Mouse (Mus musculus) forebrain, embryonic 12.5 days (tissue): ENCODE data around the gene Rnase9. TPM values are rescaled to one million over a fixed set of nuclear protein-coding genes. Genes with fewer than 3 reads are reported as not detected.

Experiments
- ATAC-seq: fragments of 200-750 bp; cut with Nextera tagmentation; 2 replicates; pipeline ENCODE4 v1.8.0; 2017; ENCODE audit warnings: moderate TSS enrichment; ENCODE audit not compliant: low FRiP score
- H3K27ac ChIP-seq: fragments of 300-500 bp; sonication (generic); 2 replicates; pipeline ENCODE4 v1.5.1; 2016; ENCODE audit warnings: mild to moderate bottlenecking
- H3K27me3 ChIP-seq: fragments of 300-500 bp; sonication (generic); 2 replicates; pipeline ENCODE4 v1.6.1; 2016; ENCODE audit warnings: mild to moderate bottlenecking
- H3K36me3 ChIP-seq: fragments of 300-500 bp; sonication (generic); replicated peaks from 2 replicates; pipeline ENCODE4 v1.6.1; 2016; ENCODE audit warnings: mild to moderate bottlenecking
- H3K4me1 ChIP-seq: fragments of 300-500 bp; sonication (generic); 2 replicates; pipeline ENCODE4 v1.6.1; 2016
- H3K4me2 ChIP-seq: fragments of 300-500 bp; sonication (generic); 2 replicates; pipeline ENCODE4 v1.6.1; 2016; ENCODE audit warnings: mild to moderate bottlenecking, moderate library complexity
- H3K4me3 ChIP-seq: fragments of 300-500 bp; sonication (generic); replicated peaks from 2 replicates; pipeline ENCODE4 v1.5.1; 2016; ENCODE audit warnings: mild to moderate bottlenecking
- H3K9ac ChIP-seq: fragments of 300-500 bp; sonication (generic); 2 replicates; pipeline ENCODE4 v1.6.1; 2016; ENCODE audit warnings: mild to moderate bottlenecking
- H3K9me3 ChIP-seq: fragments of 300-500 bp; sonication (generic); 2 replicates; pipeline ENCODE4 v1.6.1; 2016
- WGBS: fragments of 180-500 bp; shearing (Covaris S2); methylation state at CpG from one replicate; pipeline ENCODE4 v1.1.7; 2016; 5-methylcytosine and 5-hydroxymethylcytosine counted together
- polyA plus RNA-seq: library from polyadenylated mRNA; unstranded; fragments of >200 nt; fragmentation: Nextera tagmentation; extraction: Ambion mirVana; gene quantifications from 2 replicates; pipeline ENCODE4 v1.2.1, GENCODE M21; 2016

The Rnase9 gene
- not detected in 2 replicates for polyA plus RNA-seq

GRCm38 (mm10) chr14:51041769-51042168 is at the start of gene Rnase9:
Rnase9 (minus strand) TSS chr14:51041869.
- H3K36me3 ChIP-seq = no peaks in the 10 kb centered on the region
- no peak for ATAC-seq
- no peaks in the 10 kb centered on the region for H3K9me3 ChIP-seq
- H3K27ac ChIP-seq = no peak within 1 kb of the TSS
- no peak within 1 kb of the TSS for H3K4me3 ChIP-seq
- no peaks in the 10 kb centered on the region for H3K27me3 ChIP-seq
- no peaks in the 10 kb centered on the region for H3K4me1 ChIP-seq
- H3K9ac ChIP-seq = no peak within 1 kb of the TSS
- WGBS = 66% methylated on average over 6 of the region's 6 CpGs
- no peak within 1 kb of the TSS for H3K4me2 ChIP-seq

DNA sequence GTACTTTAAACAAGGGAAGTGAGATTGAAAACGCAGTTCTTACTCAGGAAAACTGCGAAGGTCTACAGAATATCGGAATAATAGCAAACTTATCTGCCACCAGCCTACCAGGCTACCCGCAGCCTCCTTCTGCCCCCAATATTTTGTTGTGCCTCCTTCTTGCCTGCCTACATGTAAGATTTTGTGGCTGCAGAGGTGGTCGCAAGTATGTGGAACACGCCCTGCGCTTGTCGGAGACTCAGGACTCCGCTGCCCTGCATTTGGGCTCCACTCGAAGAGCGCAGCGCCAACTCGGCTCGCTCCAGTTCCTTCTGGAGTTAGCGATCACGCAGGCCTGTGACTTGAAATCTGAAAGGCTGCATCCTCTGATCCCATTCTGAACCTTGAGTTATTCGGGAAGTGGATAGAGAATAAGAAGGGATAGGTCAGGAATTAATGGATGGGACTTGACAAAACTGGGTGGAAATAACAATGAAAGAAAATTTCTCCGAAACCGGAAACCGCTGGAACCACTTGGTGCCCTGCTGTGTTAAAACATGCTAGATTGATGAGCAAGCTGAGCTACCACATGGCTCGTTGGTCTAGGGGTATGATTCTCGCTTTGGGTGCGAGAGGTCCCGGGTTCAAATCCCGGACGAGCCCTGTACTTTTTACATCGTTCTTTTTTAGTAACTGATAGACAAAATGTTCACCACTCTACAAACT is 48.6 kb upstream of the Rnase9 start:
- peak; percentile 57 for ATAC-seq
- WGBS = under 1% methylated on average over 27 of the region's 27 CpGs
- Histone ChIP-seq H3K9me3 (no peaks in the 10 kb centered on the region), H3K4me1 (peaks cover 11% of the 10 kb centered on the region), H3K4me2 (peak overlapping the region; percentile 72), H3K4me3 (peak overlapping the region; percentile 69), H3K9ac (peak overlapping the region; percentile 59), H3K27ac (peak overlapping the region; percentile 81), H3K36me3 (no peaks in the 10 kb centered on the region), H3K27me3 (no peaks in the 10 kb centered on the region)

DNA sequence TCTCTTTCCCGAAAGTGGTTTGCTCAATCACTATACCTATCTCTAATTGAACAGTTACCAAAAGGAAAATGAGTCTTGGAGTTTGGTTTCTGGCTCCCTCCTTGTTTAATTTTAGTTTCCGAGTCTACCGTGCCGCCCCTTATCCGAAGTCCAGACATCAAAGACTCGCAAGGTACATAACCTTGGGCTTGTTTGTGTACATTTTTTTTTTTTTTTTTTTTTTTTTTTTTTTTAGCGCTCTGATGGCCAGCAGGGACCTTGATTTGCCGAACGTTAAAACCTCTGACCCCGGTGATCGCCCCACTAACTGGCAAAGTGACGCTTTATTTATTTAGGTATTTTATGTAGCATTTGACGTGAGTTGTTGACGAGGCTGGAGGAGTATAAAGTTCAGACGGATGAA is 48.0 kb upstream of the Rnase9 start:
- ATAC-seq = peak; percentile 8; the same call in 1 of the 2 replicates
- Histone ChIP-seq H3K9me3 (no peaks in the 10 kb centered on the region), H3K27me3 (no peaks in the 10 kb centered on the region), H3K4me1 (peaks cover 11% of the 10 kb centered on the region), H3K9ac (peak overlapping the region; percentile 59), H3K4me2 (peak overlapping the region; percentile 72), H3K4me3 (peak overlapping the region; percentile 69), H3K36me3 (no peaks in the 10 kb centered on the region), H3K27ac (peak overlapping the region; percentile 81)
- under 1% methylated on average over 15 of the region's 15 CpGs for WGBS

GRCm38 (mm10) chr14:51088970-51089673 is 47.5 kb upstream of the Rnase9 start:
- peak; percentile 93 for ATAC-seq
- Histone ChIP-seq H3K4me2 (peak overlapping the region; percentile 72), H3K4me1 (peaks cover 11% of the 10 kb centered on the region), H3K27ac (peak overlapping the region; percentile 78), H3K36me3 (no peaks in the 10 kb centered on the region), H3K9ac (peak overlapping the region; percentile 59), H3K4me3 (peak overlapping the region; percentile 69), H3K9me3 (no peaks in the 10 kb centered on the region), H3K27me3 (peaks cover under 1% of the 10 kb centered on the region; the same call in 1 of the 2 replicates)
- under 1% methylated on average over 34 of the region's 34 CpGs for WGBS

DNA sequence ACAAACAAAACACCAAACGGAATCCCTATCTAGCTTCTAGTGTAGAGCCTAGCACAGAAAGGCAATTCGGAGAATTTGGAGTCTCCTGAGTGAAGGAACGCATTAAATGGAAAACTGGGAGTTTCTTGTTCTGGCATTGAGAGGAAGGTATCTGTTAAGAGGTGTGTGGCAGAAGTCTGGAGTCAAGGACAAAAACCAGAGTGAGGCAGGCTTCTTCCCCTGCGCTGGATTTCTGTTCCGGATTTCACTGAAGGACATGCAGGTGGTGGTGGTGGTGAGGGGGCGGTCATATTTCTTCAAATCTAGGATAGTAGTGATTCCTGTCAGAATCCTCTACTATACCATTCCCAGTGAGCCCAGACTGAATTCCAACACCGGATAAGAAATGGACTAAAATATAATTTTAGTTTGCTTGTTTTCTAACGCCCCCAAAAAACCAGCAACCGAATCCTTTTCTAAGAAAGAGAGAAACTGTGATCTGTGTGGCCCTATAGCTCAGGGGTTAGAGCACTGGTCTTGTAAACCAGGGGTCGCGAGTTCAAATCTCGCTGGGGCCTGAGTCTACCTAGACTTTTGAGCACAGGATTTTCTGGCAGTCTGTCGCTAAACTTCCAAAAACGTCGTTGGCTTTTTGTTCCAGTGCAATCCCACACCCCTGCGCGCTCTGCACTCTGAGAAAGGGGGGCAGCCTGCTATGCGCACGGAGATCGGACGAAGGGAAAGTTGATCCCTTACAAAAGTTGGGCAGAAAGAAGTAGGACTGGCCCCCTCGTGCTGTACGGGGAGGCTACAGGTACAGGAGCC is 46.7 kb upstream of the Rnase9 start:
- peaks cover 12% of the 10 kb centered on the region for H3K4me1 ChIP-seq
- peak overlapping the region; percentile 72 for H3K4me2 ChIP-seq
- no peaks in the 10 kb centered on the region for H3K36me3 ChIP-seq
- WGBS = under 1% methylated on average over 23 of the region's 23 CpGs
- peak overlapping the region; percentile 69 for H3K4me3 ChIP-seq
- peak overlapping the region; percentile 78; the same call in 1 of the 2 replicates for H3K27ac ChIP-seq
- peak overlapping the region; percentile 52 for H3K9ac ChIP-seq
- peak; percentile 33 for ATAC-seq
- H3K9me3 ChIP-seq = no peaks in the 10 kb centered on the region
- H3K27me3 ChIP-seq = peaks cover 8% of the 10 kb centered on the region

DNA sequence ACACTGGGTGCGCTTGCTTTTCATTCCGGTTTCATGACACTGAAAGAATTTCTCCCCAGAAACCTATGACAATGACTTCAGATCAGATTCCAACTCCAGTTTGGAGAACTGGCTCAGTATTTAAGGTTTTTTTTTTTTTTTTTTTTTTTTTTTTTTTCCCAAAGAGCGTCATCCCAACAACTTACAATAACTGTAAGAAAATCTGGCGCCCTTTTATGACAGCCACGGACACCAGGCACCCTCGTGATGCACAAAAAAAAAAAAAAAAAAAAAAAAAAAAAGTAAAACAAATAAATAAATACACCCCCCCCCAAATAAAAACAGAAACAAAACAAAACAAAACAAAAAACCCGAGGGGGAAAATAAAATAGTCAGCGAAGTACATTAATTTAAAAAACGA is 46.1 kb upstream of the Rnase9 start:
- no peak for ATAC-seq
- Histone ChIP-seq H3K9me3 (no peaks in the 10 kb centered on the region), H3K27me3 (peaks cover 12% of the 10 kb centered on the region), H3K4me3 (peak overlapping the region; percentile 69), H3K4me1 (peaks cover 18% of the 10 kb centered on the region), H3K36me3 (no peaks in the 10 kb centered on the region), H3K9ac (0 out of 2 replicates have a peak overlapping the region, but pooled peaks have one; percentile 33), H3K4me2 (peak overlapping the region; percentile 72), H3K27ac (no peak overlapping the region)
- 9% methylated on average over 9 of the region's 9 CpGs for whole genome bisulfite sequencing

DNA sequence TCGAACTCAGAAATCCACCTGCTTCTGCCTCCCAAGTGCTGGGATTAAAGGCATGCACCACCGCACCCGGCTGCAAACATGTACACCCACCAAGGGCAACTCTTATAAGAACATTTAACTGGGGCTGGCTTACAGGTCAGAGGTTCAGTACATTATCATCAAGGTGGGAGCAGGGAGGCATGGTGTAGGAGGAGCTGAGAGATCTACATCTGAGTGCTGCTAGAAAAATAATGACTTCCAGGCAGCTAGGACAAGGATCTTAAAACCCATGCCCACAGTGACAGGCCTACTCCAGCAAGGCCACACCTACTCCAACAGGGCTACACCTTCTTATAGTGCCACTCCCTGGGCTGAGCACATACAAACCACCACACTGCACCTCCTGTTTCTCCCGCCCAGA is 44.2 kb upstream of the Rnase9 start:
- no peaks in the 10 kb centered on the region for H3K36me3 ChIP-seq
- H3K27me3 ChIP-seq = peaks cover 16% of the 10 kb centered on the region
- no peaks in the 10 kb centered on the region for H3K9me3 ChIP-seq
- WGBS = 84% methylated on average over 4 of the region's 4 CpGs
- ATAC-seq = no peak
- no peak overlapping the region for H3K4me3 ChIP-seq
- H3K27ac ChIP-seq = no peak overlapping the region
- no peak overlapping the region for H3K4me2 ChIP-seq
- H3K9ac ChIP-seq = no peak overlapping the region
- H3K4me1 ChIP-seq = peaks cover 12% of the 10 kb centered on the region

DNA sequence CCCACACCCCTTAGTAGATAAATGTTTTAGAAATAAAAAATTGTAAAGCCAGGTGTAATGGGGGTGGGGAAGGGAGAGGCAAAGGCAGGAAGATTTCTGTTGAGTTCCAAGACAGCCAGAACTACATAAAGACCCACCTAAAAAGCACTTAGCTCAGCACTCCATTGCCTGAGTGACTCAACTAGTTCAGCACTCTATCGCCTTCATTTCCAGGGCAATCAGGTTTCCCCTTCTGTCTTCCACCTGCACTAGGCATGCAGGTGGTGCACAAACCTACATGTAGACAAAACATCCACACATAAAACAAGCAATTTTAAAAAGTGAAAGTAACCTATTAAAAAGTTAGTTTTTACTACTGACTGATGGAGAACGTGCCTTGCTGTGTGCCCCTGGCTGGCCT is 43.4 kb upstream of the Rnase9 start:
- no peaks in the 10 kb centered on the region for H3K9me3 ChIP-seq
- H3K4me3 ChIP-seq = no peak overlapping the region
- H3K27ac ChIP-seq = no peak overlapping the region
- 78% methylated on average over 2 of the region's 2 CpGs for WGBS
- H3K9ac ChIP-seq = no peak overlapping the region
- no peak overlapping the region for H3K4me2 ChIP-seq
- H3K4me1 ChIP-seq = peaks cover 10% of the 10 kb centered on the region
- no peak for ATAC-seq
- peaks cover 18% of the 10 kb centered on the region for H3K27me3 ChIP-seq
- no peaks in the 10 kb centered on the region for H3K36me3 ChIP-seq

- Histone ChIP-seq H3K27ac (no peak overlapping the region), H3K9ac (peak overlapping the region; percentile 56; the same call in 1 of the 2 replicates), H3K27me3 (peaks cover 18% of the 10 kb centered on the region), H3K4me1 (peaks cover 9% of the 10 kb centered on the region), H3K4me2 (peak overlapping the region; percentile 74), H3K9me3 (no peaks in the 10 kb centered on the region), H3K36me3 (no peaks in the 10 kb centered on the region), H3K4me3 (peak overlapping the region; percentile 53)
- WGBS = 9% methylated on average over 7 of the region's 7 CpGs
- ATAC-seq = no peak
Measured at GRCm38 (mm10) chr14:51083805-51084204, 42.1 kb upstream of the Rnase9 start.

DNA sequence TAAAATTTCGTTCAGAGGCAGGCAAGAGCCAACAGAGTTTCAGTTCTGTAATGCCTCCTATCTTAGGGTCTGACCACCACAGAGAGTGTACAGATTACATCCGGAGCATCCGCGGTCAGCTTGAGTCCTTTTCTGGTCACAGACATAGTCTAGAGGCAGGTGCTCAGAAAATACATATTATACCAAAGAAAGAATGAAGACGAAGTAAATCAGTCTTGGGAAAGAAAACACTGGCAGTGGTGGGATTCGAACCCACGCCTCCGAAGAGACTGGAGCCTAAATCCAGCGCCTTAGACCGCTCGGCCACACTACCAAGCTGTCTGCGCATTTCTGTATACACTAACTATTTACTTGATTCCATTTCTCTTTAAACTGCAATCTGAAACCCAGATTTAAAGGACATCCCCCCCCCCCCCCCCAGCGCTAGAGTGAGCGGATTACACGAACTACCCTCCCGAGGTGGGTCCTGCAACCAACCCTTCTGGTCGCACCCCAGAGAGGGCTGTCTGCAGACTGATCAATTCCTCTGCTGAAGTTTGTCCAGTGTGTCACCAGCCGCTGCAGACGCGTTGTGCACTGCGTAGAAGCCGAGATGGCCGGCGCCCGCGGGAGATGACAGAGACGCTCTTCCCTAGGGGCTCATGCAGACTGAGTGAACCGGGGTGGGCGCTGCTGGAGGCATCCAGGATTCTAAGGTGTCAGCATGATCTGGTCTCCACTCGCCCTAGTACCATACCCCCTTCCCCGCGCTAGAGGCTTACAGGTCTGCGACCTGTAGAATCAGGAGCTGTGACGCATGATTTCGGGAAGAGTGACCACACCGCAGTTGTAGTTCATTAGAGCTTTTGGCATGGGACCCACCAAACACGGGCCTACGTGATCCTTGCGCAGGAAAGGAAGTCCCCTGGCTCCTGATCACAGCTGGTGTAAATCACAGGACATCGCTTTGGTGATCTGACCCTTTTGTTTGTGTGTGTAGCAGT is 41.2 kb upstream of the Rnase9 start:
- Histone ChIP-seq H3K4me3 (peak overlapping the region; percentile 53), H3K4me2 (peak overlapping the region; percentile 74), H3K9ac (peak overlapping the region; percentile 56), H3K27me3 (peaks cover 18% of the 10 kb centered on the region), H3K36me3 (no peaks in the 10 kb centered on the region), H3K4me1 (peaks cover 7% of the 10 kb centered on the region), H3K9me3 (no peaks in the 10 kb centered on the region), H3K27ac (no peak overlapping the region)
- ATAC-seq = peak; percentile 78
- 2% methylated on average over 40 of the region's 40 CpGs for WGBS

DNA sequence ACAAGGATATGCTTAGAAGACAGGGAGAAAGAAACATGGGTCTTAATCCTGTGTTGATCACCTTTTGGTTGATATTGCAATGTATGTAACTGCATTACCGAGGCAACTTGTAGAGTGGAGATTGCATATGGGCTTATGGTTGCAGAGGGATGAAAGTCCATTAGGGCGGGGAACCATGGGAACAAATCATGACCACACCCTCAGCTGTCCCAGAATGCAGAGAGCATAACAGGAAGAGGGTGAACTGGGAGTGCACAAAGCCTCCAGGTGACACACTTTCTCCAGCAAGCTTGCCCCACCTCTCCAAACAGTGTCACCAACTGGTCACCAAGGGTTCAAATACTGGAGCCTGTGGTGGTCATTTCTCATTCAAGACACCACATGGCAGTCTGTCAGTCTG is 39.4 kb upstream of the Rnase9 start:
- no peak for ATAC-seq
- Histone ChIP-seq H3K4me3 (no peak overlapping the region), H3K36me3 (no peaks in the 10 kb centered on the region), H3K4me2 (no peak overlapping the region), H3K9ac (no peak overlapping the region), H3K27me3 (peaks cover 18% of the 10 kb centered on the region), H3K4me1 (peaks cover 7% of the 10 kb centered on the region), H3K9me3 (no peaks in the 10 kb centered on the region), H3K27ac (no peak overlapping the region)
- WGBS = 98% methylated on average over 2 of the region's 2 CpGs
